Mouse (Mus musculus) ES-CJ7 (cell line): ENCODE data around the gene Gm49320.

Source experiments
- DNase-seq: peaks from one replicate; pipeline ENCODE4 v3.0.0; 2011; ENCODE audit warnings: low read depth, low spot score

Gene Gm49320

GRCm38 (mm10) chr8:4238434-4239192 is at the start of gene Gm49320, which contains the start of gene Map2k7:
Gene Gm49320 (plus strand): TSS chr8:4238865.
Gene Map2k7 (plus strand): TSS chr8:4238740.
- DNase-seq, result peak; percentile 100

GRCm38 (mm10) chr8:4189031-4189722 is 49.5 kb upstream of the Gm49320 start:
- DNase-seq, result no peak

- no peak for DNase-seq
These were observed 46.4 kb upstream of the Gm49320 start for GRCm38 (mm10) chr8:4192305-4192704.

- DNase-seq, result peak; percentile 88
These were observed 45.7 kb upstream of the Gm49320 start for GRCm38 (mm10) chr8:4192807-4193587.

- DNase-seq, result no peak
These were observed 45.1 kb upstream of the Gm49320 start for GRCm38 (mm10) chr8:4193588-4193894.

GRCm38 (mm10) chr8:4201321-4201720 is 37.3 kb upstream of the Gm49320 start:
- no peak for DNase-seq

- DNase-seq, result peak; percentile 72
These were observed 33.2 kb upstream of the Gm49320 start for GRCm38 (mm10) chr8:4205246-4206123.

GRCm38 (mm10) chr8:4206182-4207015 is 32.3 kb upstream of the Gm49320 start:
- no peak for DNase-seq

GRCm38 (mm10) chr8:4207016-4207350 is 31.7 kb upstream of the Gm49320 start:
- DNase-seq, result no peak

- DNase-seq, result no peak
These were observed 27.6 kb upstream of the Gm49320 start for GRCm38 (mm10) chr8:4211097-4211496.

GRCm38 (mm10) chr8:4212809-4213209 is 25.9 kb upstream of the Gm49320 start:
- DNase-seq, result peak; percentile 51

- peak; percentile 49 for DNase-seq
These were observed 25.3 kb upstream of the Gm49320 start for GRCm38 (mm10) chr8:4213210-4214005.

GRCm38 (mm10) chr8:4214006-4214980 is 24.4 kb upstream of the Gm49320 start:
- DNase-seq, result peak; percentile 65

GRCm38 (mm10) chr8:4216296-4216695 is 22.4 kb upstream of the Gm49320 start:
- no peak for DNase-seq

GRCm38 (mm10) chr8:4216791-4217621 is 21.7 kb upstream of the Gm49320 start, which contains the start of gene Prr36:
Gene Prr36 (minus strand): TSS chr8:4217459.
- DNase-seq, result peak; percentile 89

- no peak for DNase-seq
These were observed 19.0 kb upstream of the Gm49320 start for GRCm38 (mm10) chr8:4219617-4220016.

GRCm38 (mm10) chr8:4222059-4222458 is 16.6 kb upstream of the Gm49320 start:
- no peak for DNase-seq

- DNase-seq, result no peak
These were observed 12.3 kb upstream of the Gm49320 start for GRCm38 (mm10) chr8:4226323-4226722.
